Mouse (Mus musculus): Measurements from ENCODE around the gene Rp9. TPM values are rescaled to one million over a fixed set of nuclear protein-coding genes. Genes with fewer than 3 reads are reported as not detected.
"Not testable (repeated sequence)": the region's sequence is repeated elsewhere in the genome, so short reads cannot be mapped to it uniquely, and the experiment has no call there.

The Rp9 gene
- polyA plus RNA-seq, 1 experiment from 2014 or later = 56.0 TPM

DNA sequence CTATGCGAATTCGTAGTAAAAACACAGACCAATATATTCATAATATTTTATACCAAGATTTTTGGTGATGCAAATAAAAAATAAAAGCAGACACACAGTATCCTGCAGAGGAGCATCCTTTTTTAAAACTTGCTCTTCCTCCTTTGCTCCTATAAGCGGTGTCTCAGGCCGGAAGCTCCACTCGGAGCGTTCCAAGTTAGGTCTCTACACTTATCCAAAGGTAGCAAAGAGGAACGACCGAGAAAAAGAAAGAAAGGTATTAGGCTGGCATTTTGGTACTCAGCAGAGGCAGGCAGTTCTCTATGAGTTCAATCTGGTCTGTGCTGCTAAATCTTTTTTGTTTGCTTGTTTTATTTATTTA is 664 bp downstream of the Rp9 start:
- Histone ChIP-seq H3K9ac (ENCODE audit: low read depth, low read length) (no peak overlapping the region), H3K27ac (ENCODE audit: low read depth, low read length) (no peak overlapping the region), H3K4me2 (replicated peaks; ENCODE audit: low read depth, low read length) (no peak overlapping the region), H3K27me3 (ENCODE audit: control insufficient read depth, insufficient read depth, low read length) (no peaks in the 10 kb centered on the region), H3K9me3 (ENCODE audit: control insufficient read depth, low read length) (no peaks in the 10 kb centered on the region), H3K4me3 (ENCODE audit: low read depth, low read length) (no peak overlapping the region), H3K36me3 (ENCODE audit: control insufficient read depth, insufficient read depth, low read length) (no peaks in the 10 kb centered on the region), H3K4me1 (replicated peaks; ENCODE audit: control insufficient read depth, insufficient read depth, low read length) (no peaks in the 10 kb centered on the region)
- no peak for DNase-seq (ENCODE audit: low spot score)
- no peak for ATAC-seq (ENCODE audit: low FRiP score)
- 79% methylated on average over 8 of the region's 8 CpGs for WGBS

DNA sequence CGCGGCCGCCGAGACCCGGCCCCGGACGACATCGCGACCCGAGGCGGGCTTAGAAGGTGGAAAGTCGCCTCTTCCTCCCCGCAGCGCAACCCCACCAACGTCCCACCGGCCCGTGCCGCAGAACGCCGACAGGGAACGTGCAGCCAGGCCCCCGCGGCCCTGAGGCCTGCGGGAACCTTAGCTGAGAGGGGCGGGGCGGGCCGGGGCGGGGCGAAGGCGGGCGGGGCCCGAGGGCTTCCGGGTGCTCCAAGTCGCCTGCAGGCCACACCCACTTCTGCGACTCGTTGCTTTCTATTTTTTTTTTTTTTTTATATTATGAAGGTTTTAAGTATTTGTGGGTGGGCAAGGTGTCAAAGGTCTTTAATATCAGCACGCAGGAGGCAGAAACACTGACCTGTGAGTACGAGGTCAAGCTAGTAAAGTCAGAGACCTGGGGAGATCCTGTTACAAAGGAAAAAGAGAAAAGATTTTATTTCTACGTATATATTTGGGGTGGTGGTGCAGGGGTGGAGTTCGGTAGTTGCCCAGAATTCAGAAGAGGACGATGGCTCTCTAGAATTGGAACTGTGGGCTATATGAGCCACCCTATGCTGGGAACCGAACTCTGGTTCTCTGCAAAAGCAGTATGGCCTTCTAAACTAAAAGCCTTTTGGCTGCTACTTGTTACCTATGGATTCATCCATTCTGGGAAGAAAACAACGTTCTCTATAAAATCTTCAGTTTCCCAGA is 1.2 kb downstream of the Rp9 start:
- DNase-seq (ENCODE audit: low spot score) (peak; percentile 85), ATAC-seq (ENCODE audit: low FRiP score) (peak; percentile 92)
- Histone ChIP-seq H3K36me3 (ENCODE audit: control insufficient read depth, insufficient read depth, low read length) (no peaks in the 10 kb centered on the region), H3K9me3 (ENCODE audit: control insufficient read depth, low read length) (no peaks in the 10 kb centered on the region), H3K27ac (ENCODE audit: low read depth, low read length) (peak overlapping the region; percentile 79), H3K27me3 (ENCODE audit: control insufficient read depth, insufficient read depth, low read length) (no peaks in the 10 kb centered on the region), H3K9ac (ENCODE audit: low read depth, low read length) (peak overlapping the region; percentile 74), H3K4me2 (replicated peaks; ENCODE audit: low read depth, low read length) (peak overlapping the region; percentile 71), H3K4me3 (ENCODE audit: low read depth, low read length) (peak overlapping the region; percentile 84), H3K4me1 (replicated peaks; ENCODE audit: control insufficient read depth, insufficient read depth, low read length) (no peaks in the 10 kb centered on the region)
- 4% methylated on average over 40 of the region's 43 CpGs for WGBS

DNA sequence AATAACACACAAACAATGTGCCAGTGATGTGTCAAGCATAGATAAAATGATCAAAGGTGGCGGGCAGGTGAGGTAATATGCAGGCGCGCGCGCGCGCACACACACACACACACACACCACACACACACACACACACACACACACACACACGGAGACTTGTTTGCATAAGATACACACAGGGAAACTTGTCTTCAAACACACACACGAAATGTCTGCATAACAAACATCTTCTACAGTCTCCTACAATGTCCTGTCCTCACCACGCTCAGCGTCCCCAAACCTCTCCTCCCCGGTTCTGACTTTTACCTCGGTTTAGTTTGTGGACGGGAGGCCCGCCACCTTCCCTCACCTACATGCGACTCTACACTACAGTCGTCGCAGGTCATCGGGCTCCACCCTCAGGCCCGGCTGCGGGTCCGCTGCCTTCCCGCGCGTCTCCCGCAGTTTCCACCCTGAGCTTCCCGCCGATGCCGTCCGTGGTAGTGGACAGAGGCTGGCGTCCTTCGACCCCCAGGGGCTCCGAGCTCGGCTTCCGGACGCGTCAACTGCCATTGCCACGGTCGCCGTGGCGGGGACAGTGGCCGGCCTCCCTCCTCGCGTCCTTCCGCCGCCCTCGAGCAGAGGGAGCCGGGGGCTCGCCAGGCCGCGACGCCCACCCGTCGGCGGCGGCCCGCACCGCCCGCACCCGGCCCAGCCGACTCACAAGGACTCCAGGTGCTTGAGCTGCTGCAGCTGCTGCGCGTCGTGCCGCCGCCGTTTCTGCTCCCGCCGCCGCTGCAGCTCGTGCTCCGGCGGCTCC is 2.0 kb downstream of the Rp9 start:
- Histone ChIP-seq H3K9me3 (ENCODE audit: control insufficient read depth, low read length) (no peaks in the 10 kb centered on the region), H3K27ac (ENCODE audit: low read depth, low read length) (peak overlapping the region; percentile 79), H3K4me3 (ENCODE audit: low read depth, low read length) (peak overlapping the region; percentile 84), H3K9ac (ENCODE audit: low read depth, low read length) (peak overlapping the region; percentile 74), H3K27me3 (ENCODE audit: control insufficient read depth, insufficient read depth, low read length) (no peaks in the 10 kb centered on the region), H3K4me1 (replicated peaks; ENCODE audit: control insufficient read depth, insufficient read depth, low read length) (no peaks in the 10 kb centered on the region), H3K4me2 (replicated peaks; ENCODE audit: low read depth, low read length) (peak overlapping the region; percentile 71), H3K36me3 (ENCODE audit: control insufficient read depth, insufficient read depth, low read length) (no peaks in the 10 kb centered on the region)
- peak; percentile 80 for ATAC-seq (ENCODE audit: low FRiP score)
- whole genome bisulfite sequencing = 3% methylated on average over 58 of the region's 73 CpGs
- peak; percentile 65 for DNase-seq (ENCODE audit: low spot score)

DNA sequence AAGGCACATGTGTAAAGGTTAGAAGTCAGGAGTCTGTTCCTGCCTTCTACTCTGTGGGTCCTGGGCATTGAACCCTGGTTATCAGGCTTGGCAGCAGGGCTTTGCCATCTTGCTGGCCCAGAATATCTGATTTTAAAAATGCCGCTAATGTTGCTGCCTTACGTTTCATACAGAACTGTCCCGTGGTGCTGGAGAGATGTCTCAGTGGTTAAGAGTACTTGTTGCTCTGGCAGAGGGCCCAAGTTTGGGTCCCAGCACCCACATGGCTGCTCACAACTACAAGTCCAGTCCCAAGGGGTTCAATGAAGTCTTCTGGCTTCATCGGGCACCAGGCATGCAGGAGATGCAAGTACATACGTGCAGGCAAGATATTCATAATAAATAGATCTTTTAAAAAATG is 3.3 kb downstream of the Rp9 start:
- Histone ChIP-seq H3K27ac (ENCODE audit: low read depth, low read length) (no peak overlapping the region), H3K9me3 (ENCODE audit: control insufficient read depth, low read length) (no peaks in the 10 kb centered on the region), H3K4me1 (replicated peaks; ENCODE audit: control insufficient read depth, insufficient read depth, low read length) (no peaks in the 10 kb centered on the region), H3K27me3 (ENCODE audit: control insufficient read depth, insufficient read depth, low read length) (no peaks in the 10 kb centered on the region), H3K4me2 (replicated peaks; ENCODE audit: low read depth, low read length) (no peak overlapping the region), H3K36me3 (ENCODE audit: control insufficient read depth, insufficient read depth, low read length) (no peaks in the 10 kb centered on the region), H3K4me3 (ENCODE audit: low read depth, low read length) (no peak overlapping the region), H3K9ac (ENCODE audit: low read depth, low read length) (no peak overlapping the region)
- no peak for DNase-seq (ENCODE audit: low spot score)
- WGBS = 98% methylated on average over 5 of the region's 5 CpGs
- ATAC-seq (ENCODE audit: low FRiP score) = no peak

DNA sequence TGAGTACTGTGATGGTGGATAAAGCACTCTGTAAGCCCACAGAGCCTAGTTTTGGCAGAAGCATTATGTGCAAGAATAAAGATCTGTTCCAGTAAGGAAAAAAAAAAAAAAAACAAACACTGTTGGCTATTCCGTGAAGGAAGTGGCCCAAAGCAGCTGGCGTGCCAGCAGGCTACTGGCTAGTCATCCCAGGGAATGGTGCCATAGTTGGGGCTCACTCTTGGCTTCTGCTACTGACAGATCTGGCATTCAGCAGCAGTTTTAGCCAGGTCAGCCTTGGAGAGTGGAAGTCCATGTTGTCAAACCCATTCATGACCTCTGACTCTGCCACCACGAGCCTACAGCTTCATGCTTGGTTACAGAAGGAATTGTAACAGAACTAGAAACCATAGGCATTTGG is 7.6 kb downstream of the Rp9 start:
- no peak overlapping the region for H3K4me2 ChIP-seq (replicated peaks; ENCODE audit: low read depth, low read length)
- H3K4me3 ChIP-seq (ENCODE audit: low read depth, low read length) = no peak overlapping the region
- no peak overlapping the region for H3K9ac ChIP-seq (ENCODE audit: low read depth, low read length)
- no peaks in the 10 kb centered on the region for H3K9me3 ChIP-seq (ENCODE audit: control insufficient read depth, low read length)
- ATAC-seq (ENCODE audit: low FRiP score) (no peak), DNase-seq (ENCODE audit: low spot score) (no peak)
- no peaks in the 10 kb centered on the region for H3K27me3 ChIP-seq (ENCODE audit: control insufficient read depth, insufficient read depth, low read length)
- no peaks in the 10 kb centered on the region for H3K36me3 ChIP-seq (ENCODE audit: control insufficient read depth, insufficient read depth, low read length)
- 97% methylated on average over 3 of the region's 3 CpGs for WGBS
- H3K27ac ChIP-seq (ENCODE audit: low read depth, low read length) = no peak overlapping the region
- H3K4me1 ChIP-seq (replicated peaks; ENCODE audit: control insufficient read depth, insufficient read depth, low read length) = no peaks in the 10 kb centered on the region

DNA sequence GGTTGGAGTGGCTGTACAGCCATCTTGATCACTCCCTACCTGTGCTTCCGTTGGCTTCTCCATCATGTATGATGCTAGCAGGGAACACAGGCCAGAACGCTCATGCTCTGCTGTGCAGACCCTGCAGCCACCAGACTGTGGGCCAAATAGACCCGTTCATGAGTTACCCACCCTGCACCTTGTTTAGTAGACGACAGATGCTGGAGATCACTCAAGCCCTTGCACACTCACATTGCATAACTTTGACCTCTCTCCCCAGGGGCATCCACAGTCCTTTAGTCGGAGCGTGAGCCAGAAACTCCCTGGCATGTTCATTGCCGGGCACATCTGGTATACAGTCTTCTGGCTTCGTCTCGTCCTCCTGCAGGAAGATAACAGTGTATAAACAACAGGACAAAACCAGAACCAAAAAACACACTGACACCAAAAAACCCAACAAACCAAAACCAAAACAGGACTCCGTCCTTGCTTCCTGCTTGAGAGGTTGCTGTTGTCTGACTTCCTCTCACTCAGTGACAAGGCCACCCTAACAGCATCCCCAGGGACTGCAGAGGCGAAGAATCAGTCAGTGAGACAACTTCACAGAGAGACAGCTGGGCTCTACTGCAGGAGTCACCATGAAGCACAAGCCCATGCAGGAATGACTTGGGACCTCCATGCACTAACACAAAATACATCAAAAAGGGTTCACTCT is 12.3 kb downstream of the Rp9 start:
- H3K9me3 ChIP-seq (ENCODE audit: control insufficient read depth, low read length) = no peaks in the 10 kb centered on the region
- no peaks in the 10 kb centered on the region for H3K4me1 ChIP-seq (replicated peaks; ENCODE audit: control insufficient read depth, insufficient read depth, low read length)
- no peak overlapping the region for H3K27ac ChIP-seq (ENCODE audit: low read depth, low read length)
- H3K9ac ChIP-seq (ENCODE audit: low read depth, low read length) = no peak overlapping the region
- H3K36me3 ChIP-seq (ENCODE audit: control insufficient read depth, insufficient read depth, low read length) = peaks cover 7% of the 10 kb centered on the region
- H3K4me2 ChIP-seq (replicated peaks; ENCODE audit: low read depth, low read length) = no peak overlapping the region
- H3K27me3 ChIP-seq (ENCODE audit: control insufficient read depth, insufficient read depth, low read length) = no peaks in the 10 kb centered on the region
- H3K4me3 ChIP-seq (ENCODE audit: low read depth, low read length) = no peak overlapping the region
- DNase-seq (ENCODE audit: low spot score) (no peak), ATAC-seq (ENCODE audit: low FRiP score) (no peak)
- 89% methylated on average over 11 of the region's 11 CpGs for WGBS

DNA sequence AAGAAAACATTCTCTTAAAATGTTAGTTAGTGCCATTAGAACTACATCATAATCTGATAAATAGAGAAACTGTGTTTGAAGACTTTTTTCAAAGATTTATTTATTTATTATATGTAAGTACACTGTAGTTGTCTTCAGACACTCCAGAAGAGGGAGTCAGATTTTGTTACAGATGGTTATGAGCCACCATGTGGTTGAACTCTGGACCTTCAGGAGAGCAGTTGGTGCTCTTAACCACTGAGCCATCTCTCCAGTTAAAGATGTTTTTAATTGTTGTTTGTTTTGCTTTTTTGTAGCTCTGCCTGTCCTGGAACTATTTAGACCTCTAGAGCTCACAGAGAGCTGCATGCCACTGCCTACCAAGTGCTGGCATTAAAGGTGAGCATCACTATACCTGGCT is 14.5 kb downstream of the Rp9 start:
- Histone ChIP-seq H3K36me3 (ENCODE audit: control insufficient read depth, insufficient read depth, low read length) (peaks cover 10% of the 10 kb centered on the region), H3K9ac (ENCODE audit: low read depth, low read length) (no peak overlapping the region), H3K27me3 (ENCODE audit: control insufficient read depth, insufficient read depth, low read length) (no peaks in the 10 kb centered on the region), H3K4me1 (replicated peaks; ENCODE audit: control insufficient read depth, insufficient read depth, low read length) (no peaks in the 10 kb centered on the region), H3K4me2 (replicated peaks; ENCODE audit: low read depth, low read length) (no peak overlapping the region), H3K4me3 (ENCODE audit: low read depth, low read length) (no peak overlapping the region), H3K9me3 (ENCODE audit: control insufficient read depth, low read length) (no peaks in the 10 kb centered on the region), H3K27ac (ENCODE audit: low read depth, low read length) (no peak overlapping the region)
- no peak for ATAC-seq (ENCODE audit: low FRiP score)
- DNase-seq (ENCODE audit: low spot score) = no peak

DNA sequence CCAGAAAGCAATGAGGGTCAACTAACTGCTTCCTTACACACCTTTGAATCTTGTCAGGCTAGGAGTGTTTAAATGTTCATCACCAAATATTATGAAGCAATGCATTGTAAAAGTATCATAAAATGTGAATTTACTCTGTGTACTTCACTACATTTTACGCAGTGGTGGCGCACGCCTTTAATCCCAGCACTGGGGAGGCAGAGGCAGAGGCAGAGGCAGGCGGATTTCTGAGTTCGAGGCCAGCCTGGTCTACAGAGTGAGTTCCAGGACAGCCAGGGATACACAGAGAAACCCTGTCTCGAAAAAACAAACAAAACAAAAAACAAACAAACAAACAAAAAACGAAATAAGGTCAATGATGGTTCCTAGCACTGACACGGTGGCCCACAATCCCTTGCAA is 15.6 kb downstream of the Rp9 start, which contains the start of gene Gm17545:
Gene Gm17545 (plus strand): TSS at position 301 of the 400 bp plus-strand sequence.
- not testable (repeated sequence) for DNase-seq (ENCODE audit: low spot score); H3K36me3 ChIP-seq (ENCODE audit: control insufficient read depth, insufficient read depth, low read length); H3K4me1 ChIP-seq (replicated peaks; ENCODE audit: control insufficient read depth, insufficient read depth, low read length); H3K27me3 ChIP-seq (ENCODE audit: control insufficient read depth, insufficient read depth, low read length); H3K4me3 ChIP-seq (ENCODE audit: low read depth, low read length); ATAC-seq (ENCODE audit: low FRiP score); H3K4me2 ChIP-seq (replicated peaks; ENCODE audit: low read depth, low read length); H3K9ac ChIP-seq (ENCODE audit: low read depth, low read length); H3K9me3 ChIP-seq (ENCODE audit: control insufficient read depth, low read length); H3K27ac ChIP-seq (ENCODE audit: low read depth, low read length)
- WGBS = 89% methylated on average over 8 of the region's 8 CpGs
